Mouse (Mus musculus): ENCODE results near the gene Scml4. TPM values are rescaled to one million over a fixed set of nuclear protein-coding genes. Genes with fewer than 3 reads are reported as not detected.

Gene Scml4
- polyA plus RNA-seq, 1 experiment, result not detected

GRCm38 (mm10) chr10:43006534-43006933 lies 146.4 kb downstream of the Scml4 start:
- Histone ChIP-seq H3K4me1 (ENCODE audit: control insufficient read depth, insufficient read depth, low read length) (peaks cover 5% of the 10 kb centered on the region), H3K4me3 (ENCODE audit: insufficient read depth, low read length) (no peak overlapping the region), H3K27ac (ENCODE audit: insufficient read depth, low read depth, low read length) (no peak overlapping the region)
- TF ChIP-seq POLR2A (IDR thresholded peaks at IDR 0.05; ENCODE audit: borderline replicate concordance, low read depth, low read length), result no peak
- TF ChIP-seq CTCF (IDR thresholded peaks at IDR 0.05; ENCODE audit: low read depth, low read length), result no peak

GRCm38 (mm10) chr10:43008116-43008515 lies 147.9 kb downstream of the Scml4 start:
- Histone ChIP-seq H3K4me3 (ENCODE audit: insufficient read depth, low read length) (no peak overlapping the region), H3K27ac (ENCODE audit: insufficient read depth, low read depth, low read length) (no peak overlapping the region), H3K4me1 (ENCODE audit: control insufficient read depth, insufficient read depth, low read length) (peaks cover 2% of the 10 kb centered on the region; the same call in 1 of the 2 replicates)
- TF ChIP-seq CTCF (IDR thresholded peaks at IDR 0.05; ENCODE audit: low read depth, low read length) (no peak), POLR2A (IDR thresholded peaks at IDR 0.05; ENCODE audit: borderline replicate concordance, low read depth, low read length) (no peak)

Other genes with a start within 250 kb of the Scml4 start
- 53.1 and 53.4 TPM in 2 replicates for gene Sec63, start 98.9 kb upstream of the Scml4 start, polyA plus RNA-seq (2012; ENCODE audit: insufficient read depth, insufficient read length, missing spikeins)